Mouse (Mus musculus) limb, embryonic 14.5 days (tissue): ENCODE measurements at regions not wholly inside any gene's neighbourhood (a gene's known extent, or its start where the extent isn't known, plus 50 kb on each side); places are given as distances from the start of the nearest gene placed in this dataset.
"Not testable (repeated sequence)": the region's sequence is repeated elsewhere in the genome, so short reads cannot be mapped to it uniquely, and the experiment has no call there.

Experiments
- ATAC-seq: fragments of 200-750 bp; cut with Nextera tagmentation; 2 replicates; pipeline ENCODE4 v1.8.0; 2017; ENCODE audit warnings: low read depth, moderate number of reproducible peaks, moderate TSS enrichment; ENCODE audit not compliant: low FRiP score
- DNase-seq: peaks from one replicate; pipeline ENCODE4 v3.0.0-alpha.2; 2015; ENCODE audit warnings: low spot score
- H3K27ac ChIP-seq: fragments of 300-500 bp; sonication (generic); replicated peaks from 2 replicates; pipeline ENCODE4 v1.5.1; 2014; ENCODE audit warnings: low read depth, mild to moderate bottlenecking, low read length, moderate library complexity, mixed read lengths
- H3K27me3 ChIP-seq: fragments of 300-500 bp; sonication (generic); 2 replicates; pipeline ENCODE4 v1.6.1; 2014; ENCODE audit warnings: low read length, mixed read lengths; ENCODE audit not compliant: control insufficient read depth, insufficient read depth
- H3K36me3 ChIP-seq: fragments of 300-500 bp; sonication (generic); 2 replicates; pipeline ENCODE4 v1.6.1; 2014; ENCODE audit warnings: mild to moderate bottlenecking, low read length, moderate library complexity, mixed read lengths; ENCODE audit not compliant: control insufficient read depth, insufficient read depth
- H3K4me1 ChIP-seq: fragments of 300-500 bp; sonication (generic); 2 replicates; pipeline ENCODE4 v1.6.1; 2014; ENCODE audit warnings: antibody characterized with exemption, low read length, mixed read lengths; ENCODE audit not compliant: control insufficient read depth, insufficient read depth
- H3K4me2 ChIP-seq: fragments of 300-500 bp; sonication (generic); replicated peaks from 2 replicates; pipeline ENCODE4 v1.6.1; 2014; ENCODE audit warnings: low read depth, mild to moderate bottlenecking, low read length, moderate library complexity; ENCODE audit not compliant: severe bottlenecking
- H3K4me3 ChIP-seq: fragments of 300-500 bp; sonication (generic); replicated peaks from 2 replicates; pipeline ENCODE4 v1.5.1; 2014; ENCODE audit warnings: low read length
- H3K9ac ChIP-seq: fragments of 300-500 bp; sonication (generic); 2 replicates; pipeline ENCODE4 v1.6.1; 2014; ENCODE audit warnings: mild to moderate bottlenecking, low read depth, low read length, moderate library complexity; ENCODE audit not compliant: severe bottlenecking
- H3K9me3 ChIP-seq: fragments of 300-500 bp; sonication (generic); 2 replicates; pipeline ENCODE4 v1.6.1; 2016; ENCODE audit warnings: low read length; ENCODE audit not compliant: control insufficient read depth
- POLR2A ChIP-seq: fragments of 200-500 bp; IDR thresholded peaks from 2 replicates; pipeline ENCODE4 v1.8.0; 2012; ENCODE audit warnings: inconsistent platforms, mild to moderate bottlenecking, moderate library complexity, borderline replicate concordance; ENCODE audit not compliant: insufficient read depth, insufficient read length; ENCODE audit errors: extremely low read depth
- WGBS: fragments of 180-500 bp; shearing (Covaris S2); extraction: QIAGEN DNeasy Blood & Tissue Kit; methylation state at CpG from one replicate; pipeline ENCODE4 v1.1.7; 2014; 5-methylcytosine and 5-hydroxymethylcytosine counted together

GRCm38 (mm10) chr9:116426269-116426999 lies 251.3 kb upstream of the Tgfbr2 start:
- no peak for TF ChIP-seq POLR2A
- peak; percentile 62 for ATAC-seq
- no peak overlapping the region for H3K4me3 ChIP-seq
- no peaks in the 10 kb centered on the region for H3K9me3 ChIP-seq
- peak; percentile 89 for DNase-seq
- 21% methylated on average over 19 of the region's 19 CpGs for WGBS
- no peak overlapping the region for H3K9ac ChIP-seq
- H3K36me3 ChIP-seq = no peaks in the 10 kb centered on the region
- no peak overlapping the region for H3K4me2 ChIP-seq
- no peak overlapping the region for H3K27ac ChIP-seq
- no peaks in the 10 kb centered on the region for H3K27me3 ChIP-seq
- H3K4me1 ChIP-seq = peaks cover 10% of the 10 kb centered on the region; the same call in 1 of the 2 replicates

- not testable (repeated sequence) for H3K27ac ChIP-seq, H3K9me3 ChIP-seq, H3K36me3 ChIP-seq, H3K4me2 ChIP-seq, ATAC-seq, H3K9ac ChIP-seq, DNase-seq, H3K4me3 ChIP-seq, H3K27me3 ChIP-seq
- H3K4me1 ChIP-seq = peaks cover 10% of the 10 kb centered on the region; the same call in 1 of the 2 replicates
- 85% methylated on average over 9 of the region's 9 CpGs for whole genome bisulfite sequencing
These were observed 250.2 kb upstream of the Tgfbr2 start for GRCm38 (mm10) chr9:116425400-116425799.

DNA sequence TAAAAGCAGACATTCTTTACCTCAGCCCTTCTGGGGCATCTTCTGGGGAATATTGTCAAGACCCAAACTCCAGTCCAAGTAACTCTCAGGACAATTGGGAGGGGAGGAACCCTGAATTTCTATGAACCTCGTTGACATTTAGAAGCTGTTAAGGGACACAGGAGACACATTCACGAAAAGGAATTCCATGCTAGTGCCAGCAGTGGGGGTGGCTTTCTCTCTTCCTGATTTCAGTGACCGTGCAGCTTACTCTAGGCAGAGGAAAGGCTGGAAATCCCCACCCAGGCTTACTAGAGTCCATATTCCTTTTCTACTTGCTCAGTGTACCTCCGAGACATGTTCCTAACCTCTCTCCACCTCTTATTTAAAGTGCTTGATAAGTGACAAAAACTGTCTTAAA lies 239.9 kb upstream of the Tgfbr2 start:
- Histone ChIP-seq H3K27ac (no peak overlapping the region), H3K4me2 (no peak overlapping the region), H3K4me1 (no peaks in the 10 kb centered on the region), H3K36me3 (no peaks in the 10 kb centered on the region), H3K9me3 (peaks cover 7% of the 10 kb centered on the region; the same call in 1 of the 2 replicates), H3K4me3 (no peak overlapping the region), H3K9ac (no peak overlapping the region), H3K27me3 (no peaks in the 10 kb centered on the region)
- WGBS = 64% methylated on average over 4 of the region's 4 CpGs
- TF ChIP-seq POLR2A = no peak
- ATAC-seq (no peak), DNase-seq (no peak)

- peak; percentile 36 for DNase-seq
- H3K36me3 ChIP-seq = no peaks in the 10 kb centered on the region
- no peaks in the 10 kb centered on the region for H3K4me1 ChIP-seq
- no peak overlapping the region for H3K4me3 ChIP-seq
- H3K27ac ChIP-seq = no peak overlapping the region
- 39% methylated on average over 5 of the region's 5 CpGs for WGBS
- no peak for ATAC-seq
- no peak overlapping the region for H3K9ac ChIP-seq
- no peaks in the 10 kb centered on the region for H3K27me3 ChIP-seq
- no peaks in the 10 kb centered on the region for H3K9me3 ChIP-seq
- no peak for TF ChIP-seq POLR2A
- no peak overlapping the region for H3K4me2 ChIP-seq
These were observed 235.9 kb upstream of the Tgfbr2 start for GRCm38 (mm10) chr9:116411067-116411466.

DNA sequence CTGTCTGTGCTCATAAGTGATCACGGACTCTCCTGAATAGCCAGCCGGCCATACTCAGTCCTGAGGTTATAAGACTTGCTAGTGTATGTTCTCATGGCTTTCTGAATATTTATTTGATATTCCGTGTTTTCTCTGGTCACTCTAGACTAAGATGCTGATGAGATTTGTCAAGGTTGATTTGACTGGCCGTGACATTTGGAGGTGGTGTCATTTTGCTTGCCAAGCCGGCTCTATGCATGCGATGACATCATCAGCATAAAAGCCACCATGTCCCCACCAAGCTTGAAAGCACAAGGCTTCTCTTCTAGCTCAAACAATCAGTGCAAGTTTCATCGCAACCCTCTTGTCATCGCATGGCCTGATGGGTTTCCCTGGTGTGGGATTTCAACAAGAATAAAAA lies 235.3 kb upstream of the Tgfbr2 start:
- Histone ChIP-seq H3K4me1 (no peaks in the 10 kb centered on the region), H3K27ac (no peak overlapping the region), H3K4me3 (no peak overlapping the region), H3K4me2 (no peak overlapping the region), H3K9me3 (no peaks in the 10 kb centered on the region), H3K27me3 (no peaks in the 10 kb centered on the region), H3K36me3 (no peaks in the 10 kb centered on the region), H3K9ac (no peak overlapping the region)
- DNase-seq = no peak
- no peak for ATAC-seq
- TF ChIP-seq POLR2A = no peak
- 90% methylated on average over 8 of the region's 8 CpGs for WGBS
